Mouse (Mus musculus) cerebellum, adult 11-12 months (tissue): Measurements from ENCODE around the gene Tmem39b.

Experiments used
- DNase-seq: peaks from one replicate; pipeline ENCODE4 v3.0.0; 2022

Gene Tmem39b

DNA sequence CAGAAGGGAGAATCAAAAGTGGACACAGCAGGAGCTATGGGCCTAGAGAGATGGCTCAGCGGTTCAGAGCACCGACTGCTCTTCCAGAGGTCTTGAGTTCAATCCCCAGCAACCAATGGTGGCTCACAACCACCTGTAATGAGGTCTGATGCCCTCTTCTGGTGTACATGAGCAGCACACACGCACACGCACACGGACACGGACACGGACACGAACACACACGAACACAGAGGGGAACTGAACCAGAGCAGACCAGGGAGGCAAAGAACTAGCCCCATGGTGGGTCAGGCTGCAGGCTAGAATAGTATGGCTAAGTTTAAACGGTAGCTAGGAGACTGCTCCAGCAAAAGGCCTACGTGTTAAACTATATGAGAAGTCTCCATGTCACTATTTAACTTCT is 14.8 kb downstream of the Tmem39b start:
- no peak for DNase-seq

DNA sequence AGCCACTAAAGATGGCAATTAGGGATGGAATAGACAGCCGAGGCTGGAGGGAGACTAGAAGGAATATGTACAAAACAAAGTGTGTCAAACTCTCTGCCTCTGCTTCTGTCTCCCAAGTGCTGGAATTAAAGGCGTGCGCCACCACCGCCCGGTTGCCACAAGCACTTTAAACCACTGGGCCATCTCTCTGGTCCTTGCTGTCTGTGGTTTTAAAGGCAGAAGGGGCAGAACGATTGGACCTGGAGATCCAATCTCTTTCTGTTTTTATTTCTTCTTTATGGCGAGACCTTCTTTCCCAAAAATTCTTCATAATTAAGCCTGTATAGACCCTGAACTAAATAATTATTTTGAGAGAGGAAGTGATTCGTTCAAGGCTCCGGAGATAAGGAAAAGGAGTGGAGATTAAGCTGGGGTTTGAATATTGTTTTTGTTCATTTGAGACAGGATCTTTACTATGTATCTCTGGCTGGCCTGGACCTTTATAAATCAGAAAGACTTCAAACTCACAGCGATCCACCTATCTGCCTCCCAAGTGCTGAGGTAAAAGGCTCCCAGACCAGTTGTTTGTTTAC is 23.7 kb downstream of the Tmem39b start:
- no peak for DNase-seq

- DNase-seq, result peak; percentile 86
Observed at GRCm38 (mm10) chr4:129672083-129672877, 24.4 kb downstream of the Tmem39b start, which contains the start of gene Kpna6. Gene Kpna6 (minus strand): TSS chr4:129672767.

DNA sequence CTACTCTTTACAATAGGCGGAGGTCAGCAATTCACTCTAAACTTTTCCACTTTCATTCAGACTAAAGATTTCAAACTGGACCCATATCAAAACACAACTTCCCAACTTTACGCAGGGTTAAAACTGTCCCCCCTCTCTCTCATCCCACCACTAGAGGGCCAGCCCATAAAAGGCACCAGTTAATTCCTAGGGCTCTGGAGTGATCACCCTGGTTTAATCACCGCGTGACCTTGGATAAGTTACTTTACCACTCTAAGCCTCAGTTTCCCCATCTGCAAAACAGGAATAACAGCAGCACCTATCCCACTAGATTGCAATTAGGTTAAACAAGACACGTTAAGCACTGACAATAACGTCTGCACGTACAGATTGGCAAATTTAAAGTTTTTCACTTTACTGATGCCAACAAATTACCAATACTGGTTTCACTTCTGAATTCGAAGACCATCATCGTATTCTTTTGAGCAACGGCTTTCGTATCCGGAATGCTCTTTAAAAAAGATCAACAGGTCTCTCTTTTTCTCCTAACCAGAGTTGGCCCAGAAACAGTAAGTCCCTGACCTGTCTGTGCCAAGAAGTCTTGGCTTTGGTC is 25.1 kb downstream of the Tmem39b start:
- DNase-seq, result no peak

GRCm38 (mm10) chr4:129662255-129662813 is 34.3 kb downstream of the Tmem39b start:
- no peak for DNase-seq

- no peak for DNase-seq
Observed at GRCm38 (mm10) chr4:129661584-129661983, 35.1 kb downstream of the Tmem39b start.

DNA sequence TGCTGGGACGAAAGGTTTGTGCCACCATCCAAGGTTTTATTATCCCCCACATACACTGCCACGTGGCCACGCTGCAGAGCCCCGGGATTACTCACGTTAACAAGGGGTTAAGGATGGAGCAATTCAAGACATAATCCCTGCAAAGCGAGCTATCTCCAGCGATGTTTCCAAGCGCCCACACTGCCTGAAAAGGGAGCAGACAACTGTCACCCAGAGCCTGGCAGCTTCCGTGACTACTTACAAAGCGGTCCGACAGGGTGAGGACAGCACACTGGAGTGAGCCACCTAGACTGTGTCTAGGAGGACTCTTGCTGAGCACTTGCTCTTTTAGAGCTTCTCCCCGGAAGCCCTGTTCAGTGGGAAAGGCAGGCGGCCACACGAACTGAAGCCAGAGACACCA is 41.9 kb downstream of the Tmem39b start:
- no peak for DNase-seq

GRCm38 (mm10) chr4:129650359-129650758 is 46.3 kb downstream of the Tmem39b start:
- DNase-seq, result no peak

- DNase-seq, result no peak
Observed at GRCm38 (mm10) chr4:129648656-129649055, 48.0 kb downstream of the Tmem39b start.

GRCm38 (mm10) chr4:129645204-129645603 is 51.4 kb downstream of the Tmem39b start:
- no peak for DNase-seq

GRCm38 (mm10) chr4:129641756-129642155 is 54.9 kb downstream of the Tmem39b start:
- DNase-seq, result peak; percentile 63

DNA sequence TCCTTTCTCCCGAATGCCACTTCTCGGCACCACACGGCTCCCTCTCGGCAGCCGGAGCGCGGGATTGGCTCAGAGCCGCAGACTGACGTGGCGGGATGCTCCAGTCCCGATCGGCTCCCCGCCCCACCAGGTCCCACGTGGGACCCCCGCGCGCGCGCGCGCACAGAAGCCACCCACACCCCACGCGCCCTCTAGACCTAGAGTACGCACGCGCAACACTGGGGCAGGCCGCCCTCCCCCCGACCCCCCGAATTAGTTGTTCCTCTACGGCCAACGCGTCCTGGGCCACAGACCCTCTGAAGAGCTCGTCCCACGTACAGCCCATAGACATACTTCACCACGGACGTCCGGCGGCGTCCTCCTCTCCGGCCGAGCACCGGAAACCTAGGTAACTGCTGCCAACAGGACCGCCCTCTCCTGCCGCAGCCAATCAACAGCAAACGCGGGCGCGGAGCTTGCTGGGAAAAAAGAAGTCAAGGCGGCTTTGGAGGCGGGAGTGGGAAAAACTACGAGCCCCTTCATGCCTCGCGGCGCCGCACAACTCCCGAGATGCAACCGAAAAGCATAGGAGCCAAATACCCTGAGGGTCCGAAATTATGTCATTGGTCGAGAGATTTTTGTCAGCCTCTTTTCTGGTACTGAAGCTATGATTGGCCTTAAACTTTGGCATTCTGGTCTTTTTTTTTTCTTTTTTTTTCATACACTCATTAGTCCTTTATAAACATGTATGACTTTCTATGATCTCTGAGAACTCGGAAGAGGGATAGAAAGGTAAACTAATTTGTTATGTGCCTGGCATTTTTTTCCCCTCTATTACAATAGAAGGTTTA is 55.8 kb downstream of the Tmem39b start, which contains the start of gene Txlna:
Gene Txlna, minus strand, starts transcription at position 428 of the 830 bp plus-strand sequence.
- peak; percentile 98 for DNase-seq

DNA sequence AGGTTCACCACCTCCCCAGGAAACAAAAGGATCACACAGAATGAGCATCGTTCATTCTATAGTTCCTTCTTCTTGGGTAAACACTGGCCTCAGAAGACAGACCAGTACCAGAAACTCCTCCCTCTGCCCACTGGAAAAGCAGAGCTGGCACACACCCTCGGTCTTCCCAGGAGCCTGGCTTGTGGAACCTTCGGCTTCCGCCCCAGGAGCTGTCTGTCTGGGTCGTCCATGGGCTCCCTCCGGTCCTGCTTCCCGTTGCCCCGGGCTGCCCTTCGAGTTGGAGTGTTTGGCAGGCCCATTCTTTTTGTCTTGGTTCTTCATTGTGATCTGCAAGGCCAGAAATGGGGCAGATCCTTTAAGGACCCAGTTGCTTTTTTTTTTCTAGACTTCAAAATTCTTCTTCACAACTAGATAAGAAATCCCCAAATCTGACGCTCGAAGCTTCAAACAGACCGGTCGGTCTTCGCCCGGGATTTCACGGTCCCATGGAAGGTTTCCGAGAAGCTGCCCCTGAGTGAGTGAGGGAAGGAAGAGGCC is 56.5 kb downstream of the Tmem39b start:
- DNase-seq, result peak; percentile 77

GRCm38 (mm10) chr4:129639221-129639620 is 57.4 kb downstream of the Tmem39b start:
- DNase-seq, result peak; percentile 50

DNA sequence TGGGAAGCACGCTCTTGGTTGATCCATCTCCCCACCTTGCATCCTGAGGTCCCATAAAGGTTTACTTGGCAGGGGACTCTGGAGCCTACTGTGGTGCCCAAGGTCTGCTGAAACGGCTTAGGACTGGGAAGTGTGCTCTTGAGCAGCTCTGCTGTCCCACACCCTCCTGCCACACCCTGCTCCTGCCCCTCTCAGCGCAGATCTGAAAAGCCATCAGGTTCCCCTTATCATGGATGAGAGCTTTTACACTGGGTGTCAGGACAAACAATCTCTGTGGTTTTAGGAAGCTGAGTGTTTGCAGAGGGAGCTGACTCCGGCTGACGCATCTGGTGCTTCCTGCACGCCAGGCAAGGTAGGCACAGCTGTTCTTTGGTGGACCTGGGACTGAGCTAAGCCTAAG is 62.8 kb downstream of the Tmem39b start:
- DNase-seq, result no peak

- DNase-seq, result no peak
Observed at GRCm38 (mm10) chr4:129631867-129632266, 64.8 kb downstream of the Tmem39b start.

- DNase-seq, result peak; percentile 56
Observed at GRCm38 (mm10) chr4:129630944-129631343, 65.7 kb downstream of the Tmem39b start.
